Mouse (Mus musculus) CH12.LX (cell line): Measurements from ENCODE around the gene Foxred2.

Experiments used
- CTCF ChIP-seq, 2 experiments: IDR thresholded peaks in 1 of 2; conservative IDR thresholded peaks in 1 of 2; 2 replicates each; pipeline ENCODE4 v1.5.1; 2011 to 2012; ENCODE audit warnings: low read depth in 2 of 2, low read length in 2 of 2, improper control_type of control experiment in 1 of 2, inconsistent platforms in 1 of 2, mild to moderate bottlenecking in 1 of 2, moderate library complexity in 1 of 2
- MAFK ChIP-seq: IDR thresholded peaks from 2 replicates; pipeline ENCODE4 v1.6.1; 2011; ENCODE audit warnings: low read length, improper control_type of control experiment; ENCODE audit not compliant: insufficient replicate concordance
- MAX ChIP-seq: IDR thresholded peaks from 2 replicates; pipeline ENCODE4 v1.6.1; 2011; ENCODE audit warnings: low read length, improper control_type of control experiment
- NRF1 ChIP-seq: IDR thresholded peaks from 2 replicates; pipeline ENCODE4 v1.6.1; 2014; ENCODE audit warnings: low read depth, mild to moderate bottlenecking, inconsistent platforms, low read length, improper control_type of control experiment, moderate library complexity
- POLR2A ChIP-seq: IDR thresholded peaks from 2 replicates; pipeline ENCODE4 v1.6.1; 2011; ENCODE audit warnings: low read depth, mild to moderate bottlenecking, improper control_type of control experiment, low read length

DNA sequence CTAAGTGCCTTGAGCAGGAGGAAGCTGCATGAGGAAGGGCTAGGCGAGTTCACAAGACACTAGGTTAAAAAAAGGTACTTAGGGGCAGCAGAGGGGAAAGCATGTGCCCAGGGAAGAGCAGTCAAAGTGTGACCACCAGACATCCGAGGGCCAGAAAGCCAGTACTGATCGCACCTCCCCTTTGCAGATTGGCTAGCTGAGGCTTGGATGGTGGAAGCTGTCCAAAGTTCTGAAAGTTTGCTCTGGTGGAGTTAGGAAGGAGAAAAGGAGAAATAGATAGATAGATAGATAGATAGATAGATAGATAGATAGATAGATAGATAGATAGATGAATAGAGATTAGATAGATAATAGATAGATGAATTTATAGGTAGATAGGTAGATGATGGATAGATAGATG lies 26.9 kb upstream of the Foxred2 start:
- TF ChIP-seq POLR2A (no peak), MAX (no peak), MAFK (no peak), NRF1 (no peak), CTCF (conservative IDR thresholded peaks at IDR 0.05 in 1 of 2, IDR thresholded peaks at IDR 0.05 in 1 of 2; ENCODE audit: low read depth in 2 of 2, low read length in 2 of 2) (no peak)
